Mouse (Mus musculus) layer of hippocampus, postnatal 36 days (tissue): ENCODE measurements around the gene Adm2. TPM values are rescaled to one million over a fixed set of nuclear protein-coding genes. Genes with fewer than 3 reads are reported as not detected.

Experiments
- DNase-seq, 2 experiments: peaks; one replicate each; pipeline ENCODE4 v3.0.0; 2022
- total RNA-seq, 2 experiments: library from RNA; stranded (reverse); gene quantifications; 2 replicates each; pipeline ENCODE4 v1.2.3; 2021

Gene Adm2
- total RNA-seq, 2 experiments from 2014 or later = not detected

GRCm38 (mm10) chr15:89313359-89313758, 9.2 kb upstream of the Adm2 start:
- no peak for DNase-seq

GRCm38 (mm10) chr15:89314107-89314506, 8.4 kb upstream of the Adm2 start:
- DNase-seq = no peak

GRCm38 (mm10) chr15:89314511-89315189, 7.9 kb upstream of the Adm2 start:
- no peak for DNase-seq

GRCm38 (mm10) chr15:89315190-89315731, 7.3 kb upstream of the Adm2 start, which contains the start of gene Sbf1:
Gene Sbf1, minus strand, starts transcription at chr15:89315311.
- peak; percentile 96 to 97 for DNase-seq

GRCm38 (mm10) chr15:89316146-89316545, 6.4 kb upstream of the Adm2 start:
- no peak for DNase-seq

- no peak for DNase-seq
These were observed 1.3 kb upstream of the Adm2 start for GRCm38 (mm10) chr15:89321264-89321663.

GRCm38 (mm10) chr15:89323656-89324055, 1.1 kb downstream of the Adm2 start:
- DNase-seq = no peak

GRCm38 (mm10) chr15:89326441-89326840, 3.9 kb downstream of the Adm2 start:
- DNase-seq = no peak

- DNase-seq = no peak
These were observed 11.8 kb downstream of the Adm2 start, which contains the start of gene Miox for GRCm38 (mm10) chr15:89334271-89334670. Gene Miox, plus strand, starts transcription at chr15:89334398.

- no peak for DNase-seq
These were observed 12.4 kb downstream of the Adm2 start for GRCm38 (mm10) chr15:89334774-89335537.

GRCm38 (mm10) chr15:89336422-89336821, 13.9 kb downstream of the Adm2 start:
- no peak for DNase-seq

- DNase-seq = no peak
These were observed 17.2 kb downstream of the Adm2 start for GRCm38 (mm10) chr15:89339696-89340095.

GRCm38 (mm10) chr15:89340136-89340535, 17.6 kb downstream of the Adm2 start:
- DNase-seq = no peak

GRCm38 (mm10) chr15:89341678-89342077, 19.2 kb downstream of the Adm2 start:
- DNase-seq = no peak

- no peak for DNase-seq
These were observed 20.8 kb downstream of the Adm2 start for GRCm38 (mm10) chr15:89343325-89343724.

- no peak for DNase-seq
These were observed 27.9 kb downstream of the Adm2 start for GRCm38 (mm10) chr15:89350447-89350846.

GRCm38 (mm10) chr15:89351302-89351701, 28.8 kb downstream of the Adm2 start:
- DNase-seq = no peak

- DNase-seq = no peak
These were observed 29.5 kb downstream of the Adm2 start for GRCm38 (mm10) chr15:89352054-89352453.

GRCm38 (mm10) chr15:89352795-89353194, 30.3 kb downstream of the Adm2 start:
- DNase-seq = no peak

- no peak for DNase-seq
These were observed 31.3 kb downstream of the Adm2 start for GRCm38 (mm10) chr15:89353837-89354236.

GRCm38 (mm10) chr15:89354455-89354854, 31.9 kb downstream of the Adm2 start:
- no peak for DNase-seq

GRCm38 (mm10) chr15:89355241-89356187, 33.0 kb downstream of the Adm2 start, which contains the start of the genes Lmf2 and Ncaph2:
Gene Lmf2, minus strand, starts transcription at chr15:89355659.
Gene Ncaph2, plus strand, starts transcription at chr15:89355719.
- peak; percentile 93 to 95 for DNase-seq
